Mouse (Mus musculus) erythroblast, embryonic 14.5 days (primary cell): ENCODE data around the gene Ceacam19.

Source experiments
- GATA1 ChIP-seq: IDR thresholded peaks from 2 replicates; pipeline ENCODE4 v1.6.1; 2012; ENCODE audit warnings: low read length, inconsistent platforms, mixed read lengths
- TAL1 ChIP-seq: IDR thresholded peaks from 3 replicates; pipeline ENCODE4 v1.6.1; 2012; ENCODE audit warnings: low read length, inconsistent platforms, mixed read lengths

DNA sequence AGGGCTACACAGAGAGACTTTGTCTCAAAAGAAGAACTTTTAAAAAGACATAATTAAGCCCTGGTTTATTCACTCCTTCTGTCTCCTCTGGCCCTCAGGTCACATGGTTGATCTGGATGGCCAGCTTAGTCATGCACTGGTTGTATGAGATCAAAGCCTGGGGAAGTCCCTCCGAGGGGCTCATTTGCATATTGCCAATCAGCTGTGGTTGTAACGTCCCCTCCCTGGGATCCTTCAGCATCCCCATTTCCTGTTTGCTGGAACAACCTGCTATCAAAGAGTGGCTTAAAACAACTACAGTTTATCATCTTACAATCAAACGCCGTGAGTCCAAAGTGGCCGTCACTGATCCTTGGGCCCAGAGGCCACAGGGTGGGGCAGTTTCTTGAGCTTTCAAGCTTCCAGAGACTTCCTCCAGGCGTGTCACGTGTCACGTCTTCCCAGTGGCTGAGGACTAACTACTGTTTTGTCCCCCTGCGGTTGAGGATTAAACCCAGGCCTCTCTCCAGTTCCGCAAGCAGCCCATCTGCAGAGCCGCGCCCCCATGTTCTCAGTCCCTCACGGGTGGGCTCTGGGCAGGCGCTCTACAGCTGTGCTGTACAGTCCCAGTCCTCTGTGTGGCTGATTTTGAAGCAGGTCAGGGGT, 10.9 kb downstream of the Ceacam19 start:
- no peak for TF ChIP-seq GATA1
- no peak for TF ChIP-seq TAL1
